Mouse (Mus musculus) retina, adult 2 months (tissue): ENCODE data around the gene Serpinb6a.
"Not testable (repeated sequence)": the region's sequence is repeated elsewhere in the genome, so short reads cannot be mapped to it uniquely, and the experiment has no call there.

ENCODE experiments used
- DNase-seq: peaks from one replicate; pipeline ENCODE4 v3.0.0-alpha.2; 2012; ENCODE audit warnings: low read depth, low spot score

The Serpinb6a gene

DNA sequence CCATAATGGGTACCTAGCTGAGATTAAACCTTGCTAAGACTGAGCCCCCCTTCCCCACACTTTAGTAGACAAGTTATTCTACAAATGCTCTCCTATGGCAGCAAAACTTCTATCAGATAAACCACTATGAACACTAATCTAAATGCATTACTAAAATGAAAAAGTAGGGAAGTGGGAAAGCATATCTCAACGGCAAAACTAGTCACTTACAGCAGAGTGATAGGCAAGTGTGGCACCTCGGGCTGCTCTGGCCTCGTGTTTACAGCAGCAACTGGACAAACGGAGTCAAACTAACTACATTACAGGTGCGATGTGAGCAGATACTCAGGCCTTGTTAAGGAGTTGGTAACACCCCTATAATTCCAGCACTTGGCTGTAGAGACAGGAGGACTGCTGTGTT, 13.0 kb downstream of the Serpinb6a start:
- no peak for DNase-seq

DNA sequence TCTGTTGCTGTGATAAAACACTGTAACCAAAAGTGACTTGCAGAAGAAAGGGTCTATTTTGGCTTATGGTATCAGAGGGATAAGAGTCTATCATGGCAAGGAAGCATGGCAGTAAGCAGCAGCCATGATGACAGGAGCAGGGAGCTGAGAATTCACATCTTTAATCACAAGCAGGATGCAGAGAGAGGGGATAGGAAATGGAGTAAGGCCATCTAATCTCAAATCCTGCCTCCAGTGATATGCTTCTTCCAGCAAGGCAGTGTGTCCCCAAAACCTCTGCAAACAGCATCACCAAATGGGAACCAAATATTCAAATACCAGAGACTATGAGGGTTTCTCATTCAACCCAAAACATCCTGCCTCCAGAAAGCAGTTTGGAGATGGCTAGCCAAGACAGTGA, 36.0 kb downstream of the Serpinb6a start:
- DNase-seq: no peak

DNA sequence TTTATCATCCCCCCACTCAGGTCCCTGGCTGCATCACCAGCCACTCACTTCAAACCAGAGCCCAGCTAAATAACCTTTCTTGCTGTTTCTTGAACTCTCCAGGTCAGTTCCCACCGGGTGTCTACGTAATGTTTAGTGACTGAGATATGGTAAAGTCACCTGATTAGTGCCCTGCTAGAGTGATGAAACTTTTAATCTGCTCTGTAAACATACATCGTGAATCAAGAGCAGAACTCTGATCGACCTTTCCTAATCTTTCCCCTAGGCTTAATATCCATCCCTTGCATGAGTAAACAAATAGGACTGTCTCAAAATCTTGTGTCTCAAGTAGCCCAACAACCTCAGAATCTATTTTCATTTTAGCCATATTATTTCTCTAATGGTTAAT, 36.6 kb downstream of the Serpinb6a start:
- no peak for DNase-seq

DNA sequence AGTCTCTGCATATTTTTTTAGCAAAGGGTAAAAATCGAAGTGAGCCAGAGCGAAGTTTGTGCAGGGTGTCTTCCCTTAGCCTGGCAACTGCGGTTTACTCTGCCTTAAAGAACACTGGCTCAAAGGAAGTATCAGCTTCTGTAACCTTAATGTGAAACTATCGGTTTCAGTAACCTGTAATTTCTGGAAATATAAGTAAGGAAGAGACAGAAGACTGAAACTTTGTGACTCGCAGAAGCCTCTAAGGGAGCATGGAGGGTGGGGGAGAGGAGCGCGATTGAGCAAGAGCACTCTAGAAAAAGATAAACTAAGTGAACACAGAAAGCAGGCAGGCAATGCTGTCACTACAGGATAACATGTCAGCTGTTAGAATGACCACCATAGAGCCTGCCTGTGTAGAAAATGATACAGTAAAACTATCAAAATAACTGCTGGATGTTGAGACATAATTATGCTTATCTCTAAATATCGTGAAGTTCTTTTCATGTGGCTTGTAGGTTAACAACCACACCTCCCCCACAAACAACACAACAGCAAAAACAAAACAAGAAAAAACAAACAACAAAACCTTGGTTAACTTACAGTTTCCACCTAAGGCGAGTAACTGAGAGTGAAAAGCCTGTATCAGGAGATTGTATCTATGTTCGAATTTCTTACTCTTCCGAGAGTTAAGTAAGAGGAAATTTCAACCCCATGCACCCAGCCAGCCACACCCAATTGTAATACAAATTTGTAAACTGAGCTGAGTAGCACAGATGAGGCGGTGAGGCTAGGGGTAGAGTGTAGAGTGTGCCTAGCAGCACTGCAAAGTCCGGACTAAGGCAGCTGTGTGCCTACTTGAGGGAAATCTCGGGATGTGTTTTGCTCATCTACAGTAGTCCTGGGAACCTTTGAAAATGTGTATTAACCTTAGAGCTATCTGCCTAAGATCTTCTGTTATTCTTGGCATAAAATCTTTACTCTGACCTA, 37.3 kb downstream of the Serpinb6a start:
- DNase-seq: no peak

DNA sequence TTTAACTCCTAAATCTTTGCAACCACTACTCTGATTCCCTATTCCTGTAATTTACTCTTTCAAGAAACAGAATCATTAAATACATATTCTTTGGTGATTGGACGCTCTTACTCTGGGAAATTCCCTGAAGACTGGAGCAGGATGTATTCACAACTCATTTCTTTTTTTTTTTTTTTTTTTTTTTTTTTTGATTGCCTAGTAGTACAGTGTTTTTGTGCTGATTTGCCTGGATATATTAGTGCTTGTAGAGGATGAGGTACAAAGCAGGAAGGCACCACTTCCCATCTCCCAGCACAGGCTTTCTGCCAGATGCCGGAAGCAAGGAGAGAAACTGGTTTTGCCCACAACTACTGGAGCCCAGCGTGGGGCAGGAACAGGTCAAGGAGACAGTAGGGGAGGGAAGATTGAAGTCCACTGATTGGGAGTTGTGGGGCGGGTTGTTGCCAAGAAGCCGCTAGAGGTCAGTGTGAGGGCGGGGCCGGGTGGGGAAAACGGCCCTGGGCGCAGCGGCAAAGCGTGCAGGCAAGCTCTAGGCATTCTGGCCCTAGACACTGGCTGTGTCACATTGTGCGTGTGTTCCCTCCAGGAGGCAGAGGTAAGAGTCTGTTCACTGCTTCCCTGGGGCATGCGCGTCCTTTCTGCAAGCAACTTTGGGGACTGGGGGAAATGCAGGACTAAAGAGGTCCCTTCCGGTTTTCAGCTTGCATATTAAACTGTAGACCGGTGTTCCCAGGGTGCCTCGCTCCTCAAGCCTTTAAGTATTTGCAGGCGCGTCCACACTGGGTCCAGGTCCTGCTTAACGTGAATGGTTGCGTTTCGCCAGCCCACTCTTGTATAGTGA, 38.2 kb downstream of the Serpinb6a start, which contains the start of gene Nqo2:
TSS of gene Nqo2 (plus strand) at position 482 of the 841 bp plus-strand sequence.
- peak; percentile 70 for DNase-seq

DNA sequence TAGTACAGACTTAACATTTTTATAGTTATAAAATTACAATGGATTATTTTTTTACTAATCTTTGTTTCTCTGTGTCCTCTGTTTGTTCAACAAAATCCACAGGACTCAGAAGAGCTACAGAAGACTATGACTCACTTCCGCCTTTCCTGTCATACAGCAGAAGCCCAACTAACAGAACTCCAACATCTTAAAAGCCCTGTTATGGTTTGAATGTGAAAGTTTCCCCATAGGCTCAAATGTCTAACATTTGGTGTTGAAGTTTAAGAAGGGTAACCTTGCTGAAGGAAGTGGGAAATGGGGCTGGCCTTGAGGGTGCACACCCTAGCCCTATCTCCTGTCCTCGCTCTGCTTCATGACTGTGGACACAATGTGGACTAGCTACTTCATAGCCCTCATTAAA, 42.8 kb downstream of the Serpinb6a start:
- DNase-seq: no peak

DNA sequence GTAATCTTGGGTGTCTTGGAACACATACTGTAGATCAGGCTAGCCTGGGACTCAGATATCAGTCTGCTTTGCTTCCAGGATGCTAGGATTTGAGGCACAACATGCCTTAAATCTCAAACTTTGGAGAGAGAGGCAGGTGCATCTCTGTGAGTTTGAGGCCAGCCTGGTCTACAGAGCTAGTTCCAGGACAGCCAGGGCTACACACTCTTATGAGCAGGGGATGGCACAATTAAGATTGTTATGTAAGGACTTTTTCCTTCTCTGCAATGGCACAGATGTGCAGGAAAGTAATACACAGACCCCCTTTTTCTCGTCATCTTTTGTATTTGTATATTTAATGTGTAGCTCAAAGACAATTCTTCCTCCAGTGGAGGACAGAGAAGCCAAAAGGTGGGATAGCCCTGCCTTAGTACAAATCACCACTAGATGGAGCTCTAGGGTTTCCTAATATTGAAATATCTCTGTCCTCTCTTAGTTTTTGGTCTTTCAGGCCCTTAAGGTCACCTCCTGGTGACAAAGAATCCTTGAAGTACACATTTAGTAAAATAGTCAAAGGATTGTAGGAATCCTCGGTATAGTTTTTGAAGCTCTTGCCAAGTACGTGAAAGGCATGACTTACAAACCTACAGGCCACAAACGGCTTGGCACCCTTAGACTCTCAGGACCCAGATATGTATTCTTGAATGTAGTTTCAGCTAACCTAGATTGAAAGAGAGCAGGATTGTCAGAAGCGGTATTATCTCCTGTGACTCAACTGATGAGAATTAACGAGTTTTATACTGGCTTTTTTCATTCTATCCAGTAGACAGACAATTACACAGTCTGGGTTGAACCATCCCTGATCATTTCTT, 45.8 kb downstream of the Serpinb6a start:
- no peak for DNase-seq

DNA sequence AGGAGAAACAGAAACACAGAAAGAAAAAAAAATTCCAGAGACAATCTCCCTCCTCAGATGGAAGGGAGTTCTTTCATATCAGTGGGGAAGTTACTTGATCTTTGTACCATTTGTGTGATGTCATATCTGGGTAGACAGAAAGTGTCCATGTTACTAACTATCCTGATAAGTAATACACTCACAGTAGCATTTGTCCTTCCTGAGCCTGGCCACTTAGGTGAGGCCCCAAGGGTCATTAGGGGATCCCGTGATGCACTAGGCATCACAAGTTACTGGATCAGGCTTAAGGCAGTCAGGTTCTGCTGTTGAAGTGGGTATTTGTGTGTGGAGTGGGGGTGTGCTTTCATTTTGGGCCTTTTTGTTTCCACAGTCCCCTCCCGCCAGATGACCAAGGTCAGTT, 49.6 kb downstream of the Serpinb6a start:
- no peak for DNase-seq

DNA sequence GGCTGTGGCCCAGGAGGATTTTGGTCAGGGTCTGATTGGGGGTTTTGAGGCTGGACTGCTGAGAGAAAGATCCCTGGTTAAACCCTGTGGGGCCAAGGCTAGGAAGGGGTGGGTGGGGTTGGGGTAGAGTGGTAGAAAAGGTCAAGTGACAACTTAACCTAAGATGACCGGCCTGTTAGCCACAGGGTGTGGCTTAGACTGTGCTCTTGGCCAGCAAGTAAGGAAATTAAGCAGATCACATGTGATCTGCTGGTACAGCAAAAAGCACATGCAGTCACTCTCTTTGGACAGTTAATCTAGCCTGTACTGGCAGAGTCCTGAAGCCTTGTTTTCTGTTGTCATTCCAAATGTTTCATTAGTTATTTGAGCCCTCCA, 50.5 kb downstream of the Serpinb6a start:
- no peak for DNase-seq

DNA sequence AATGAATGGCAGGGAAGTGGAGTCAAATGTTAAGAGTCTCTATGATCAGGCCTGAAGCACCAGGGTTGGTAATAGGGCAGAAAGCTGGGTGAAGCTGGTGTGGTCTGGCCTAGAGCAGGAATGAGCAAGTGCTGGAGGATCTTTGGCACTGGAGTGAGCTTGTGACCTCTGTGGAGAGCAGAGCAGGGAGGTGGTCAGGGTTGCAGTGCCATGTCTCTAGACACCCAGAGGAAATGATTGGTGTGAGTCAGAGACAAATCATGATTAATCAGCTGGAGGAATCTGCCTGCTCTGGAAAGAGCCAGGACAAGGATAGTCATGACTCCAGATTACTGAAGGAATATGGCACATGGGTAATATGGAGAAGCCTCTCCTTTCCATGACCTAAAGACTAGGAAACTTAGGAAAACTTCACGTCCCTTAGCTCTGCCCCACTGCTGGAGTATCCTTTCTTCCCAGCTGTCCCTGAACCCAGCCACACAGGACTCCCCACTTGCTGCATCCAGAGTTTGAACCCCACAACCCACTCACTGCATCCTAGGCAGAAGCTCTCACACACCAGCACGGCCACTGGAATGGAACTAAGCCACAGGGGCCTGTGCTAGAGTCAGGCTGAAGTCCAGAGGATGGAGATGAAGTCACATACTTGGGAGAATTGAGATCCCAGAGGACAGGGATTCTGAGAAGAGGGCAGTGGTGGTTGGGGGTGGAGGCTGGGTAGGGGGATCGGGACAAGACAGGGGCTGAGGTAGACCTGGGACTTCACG, 51.1 kb downstream of the Serpinb6a start:
- DNase-seq: no peak

DNA sequence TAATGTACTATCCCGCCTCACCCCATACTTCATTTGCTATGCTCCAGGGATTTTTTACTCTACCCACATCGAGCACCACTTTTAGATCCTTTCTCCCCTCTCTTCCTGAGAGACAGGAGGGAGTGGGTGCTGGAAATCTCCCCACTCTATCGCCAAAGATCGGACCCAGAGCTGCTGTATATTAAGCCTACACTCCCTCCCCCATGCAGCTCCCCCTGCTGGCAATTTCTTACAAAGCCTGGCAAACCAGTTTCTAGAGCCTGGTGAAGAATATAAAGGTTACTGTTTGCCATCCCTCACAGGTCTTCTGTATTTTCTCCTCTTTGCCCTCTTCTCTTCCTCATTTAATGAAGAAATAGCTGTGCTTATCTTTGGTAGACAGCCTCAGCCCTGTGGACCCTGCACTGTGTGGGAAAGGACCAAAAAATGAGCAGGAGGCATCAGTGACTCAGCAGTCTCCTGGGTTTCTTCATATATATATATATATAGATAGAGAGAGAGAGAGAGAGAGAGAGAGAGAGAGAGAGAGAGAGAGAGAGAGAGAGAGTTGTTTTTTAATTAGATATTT, 60.3 kb downstream of the Serpinb6a start:
- DNase-seq: no peak

DNA sequence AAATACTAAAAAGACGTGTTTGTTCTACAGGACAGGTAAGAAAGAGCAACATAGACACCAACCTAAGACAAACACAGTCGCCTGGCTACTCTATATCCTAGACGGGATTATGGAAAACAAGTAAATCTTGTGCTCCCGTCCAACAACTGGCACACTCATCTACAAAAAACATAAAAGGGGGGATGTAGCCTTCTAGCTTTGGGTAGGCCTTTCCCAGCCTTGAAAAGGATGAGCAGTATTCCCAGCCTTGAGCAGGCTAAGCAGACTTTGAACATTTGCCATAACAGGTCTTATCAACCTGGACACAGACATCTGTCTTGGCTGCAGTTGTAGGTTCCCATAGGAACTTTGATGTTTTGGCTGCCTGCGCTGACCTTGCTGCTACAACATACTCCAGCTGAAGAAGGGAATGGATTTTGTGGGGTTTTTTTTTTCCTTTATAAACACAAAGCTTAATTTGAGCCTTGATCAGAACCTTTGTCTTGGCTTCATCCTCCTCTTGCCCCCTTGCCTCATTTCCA, 61.2 kb downstream of the Serpinb6a start:
- DNase-seq: no peak

DNA sequence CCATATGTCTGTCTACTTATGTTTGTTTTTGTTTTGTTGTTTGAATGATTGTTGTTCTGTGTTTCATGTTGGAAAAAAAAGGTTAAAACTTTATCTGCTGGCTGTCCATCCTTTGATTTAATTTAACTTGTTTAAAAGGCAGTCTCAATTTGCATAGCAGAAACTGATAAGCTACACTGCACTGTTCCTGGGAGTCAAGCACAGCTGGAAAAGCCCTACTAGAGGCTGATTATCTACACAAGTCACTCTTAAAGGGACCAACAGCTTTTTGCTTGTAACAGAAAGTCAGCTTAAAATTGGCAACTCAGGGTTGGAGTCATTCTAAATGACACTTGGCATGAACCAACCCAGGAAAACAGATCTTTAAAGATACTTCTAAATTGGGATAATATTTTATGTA, 65.0 kb downstream of the Serpinb6a start:
- not testable (repeated sequence) for DNase-seq

DNA sequence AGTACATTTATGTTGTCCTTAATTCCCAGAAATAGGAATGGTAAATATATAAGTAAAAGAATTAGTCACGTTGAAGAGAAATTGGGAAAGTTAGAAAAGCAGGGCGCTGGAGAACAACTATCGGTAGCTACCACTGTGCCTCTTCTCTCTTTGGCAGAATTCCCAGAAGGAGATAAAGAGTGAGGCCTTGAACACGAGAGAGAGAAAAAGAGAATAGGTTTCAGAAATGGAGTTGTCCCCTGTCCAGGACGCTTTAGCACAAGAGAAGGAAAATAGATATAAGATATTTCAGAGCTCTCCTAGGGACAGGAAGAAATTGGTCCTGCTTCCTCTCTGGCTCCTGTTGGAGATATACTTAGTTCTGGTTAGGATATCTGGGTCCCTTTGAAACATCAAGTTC, 65.4 kb downstream of the Serpinb6a start:
- DNase-seq: no peak

DNA sequence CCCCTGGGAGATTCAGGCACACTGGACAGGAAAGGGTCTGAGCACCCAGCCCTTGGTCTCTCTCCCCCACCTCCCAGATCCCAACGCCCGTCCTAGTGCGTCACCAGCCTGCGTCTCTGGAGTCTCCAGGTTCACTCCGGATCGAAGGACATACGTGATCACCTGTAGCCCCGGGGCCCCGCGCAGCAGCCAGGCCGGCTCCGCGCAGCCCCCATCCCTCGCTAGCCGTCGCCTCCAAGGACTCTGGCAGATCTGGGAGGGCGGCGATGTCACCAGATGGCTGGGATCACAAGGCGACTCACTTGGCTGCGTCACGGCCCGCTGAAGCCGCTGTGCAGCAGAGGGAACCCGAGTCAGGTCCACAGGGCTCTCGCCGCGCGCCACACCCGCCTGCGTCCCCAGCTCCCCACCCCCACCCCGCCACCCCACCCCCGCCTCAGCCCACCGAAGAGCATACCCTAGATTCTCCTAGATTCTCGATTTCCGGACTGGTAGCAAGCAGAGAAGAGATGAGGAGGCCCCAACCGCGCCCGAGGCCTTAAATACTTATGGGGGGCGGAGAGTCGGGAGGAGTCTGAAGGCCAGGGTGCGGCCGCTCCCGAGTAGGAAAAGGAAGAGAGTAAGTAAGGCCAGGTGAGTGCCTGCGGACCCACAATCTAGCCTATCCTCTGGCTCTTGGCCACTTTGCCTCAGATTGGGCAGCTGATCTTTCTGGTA, 67.0 kb downstream of the Serpinb6a start:
- DNase-seq: no peak

DNA sequence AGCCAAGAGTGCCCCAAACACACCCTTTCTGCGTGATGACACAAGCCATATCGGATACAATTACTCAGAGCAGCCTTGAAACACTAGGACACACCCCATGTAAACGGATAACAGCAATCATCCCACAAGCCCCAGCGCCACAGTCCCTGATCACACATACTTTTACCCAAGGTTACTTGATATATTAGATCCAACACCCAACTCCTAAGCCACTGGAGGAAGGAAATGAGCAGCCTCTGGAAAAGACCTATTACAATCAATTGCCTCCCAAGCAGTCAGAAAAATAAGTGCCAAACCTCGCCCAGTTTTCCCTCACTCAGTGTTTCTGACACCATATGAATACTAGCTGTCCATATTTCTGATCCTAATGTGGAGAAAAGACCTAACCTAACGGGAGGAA, 67.9 kb downstream of the Serpinb6a start:
- DNase-seq: no peak

DNA sequence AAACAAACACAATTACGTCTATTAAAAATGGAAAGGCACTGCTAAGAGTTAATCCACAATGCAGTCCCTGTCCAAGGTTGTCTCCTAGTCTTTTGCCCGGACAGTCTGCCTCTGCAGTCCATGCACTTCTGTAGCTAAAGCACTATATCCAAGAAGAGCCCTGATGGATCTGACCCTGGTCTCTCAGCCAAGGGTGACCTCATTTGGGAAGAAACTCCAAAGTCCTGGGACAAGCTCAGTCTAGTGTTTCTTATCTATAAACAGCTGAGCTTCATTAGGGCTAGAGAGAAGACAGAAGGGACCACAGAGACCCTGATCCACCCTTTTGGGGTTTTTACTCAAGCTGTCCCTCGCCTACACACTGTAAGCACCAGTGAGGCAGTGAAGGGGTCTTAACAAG, 71.7 kb downstream of the Serpinb6a start:
- DNase-seq: no peak

DNA sequence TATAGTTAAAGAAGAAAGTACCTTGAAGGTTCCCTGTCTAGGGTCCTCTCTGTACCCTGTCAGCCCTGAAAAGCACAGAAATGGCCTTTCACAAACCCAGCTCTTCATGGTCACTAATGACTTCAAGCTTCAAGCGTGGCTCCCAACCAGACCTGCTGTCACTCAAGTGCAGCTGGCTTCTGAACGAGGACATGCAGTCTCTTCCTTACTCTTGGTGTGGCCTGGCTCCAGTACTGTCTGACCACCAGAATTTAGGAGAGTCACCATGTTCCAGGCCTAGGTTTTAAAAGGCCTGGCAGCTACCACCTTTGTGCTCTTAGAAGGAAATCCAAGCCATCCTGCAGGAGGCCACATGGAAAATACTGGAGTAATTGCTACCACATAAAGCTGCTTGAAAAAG, 72.3 kb downstream of the Serpinb6a start:
- DNase-seq: no peak

DNA sequence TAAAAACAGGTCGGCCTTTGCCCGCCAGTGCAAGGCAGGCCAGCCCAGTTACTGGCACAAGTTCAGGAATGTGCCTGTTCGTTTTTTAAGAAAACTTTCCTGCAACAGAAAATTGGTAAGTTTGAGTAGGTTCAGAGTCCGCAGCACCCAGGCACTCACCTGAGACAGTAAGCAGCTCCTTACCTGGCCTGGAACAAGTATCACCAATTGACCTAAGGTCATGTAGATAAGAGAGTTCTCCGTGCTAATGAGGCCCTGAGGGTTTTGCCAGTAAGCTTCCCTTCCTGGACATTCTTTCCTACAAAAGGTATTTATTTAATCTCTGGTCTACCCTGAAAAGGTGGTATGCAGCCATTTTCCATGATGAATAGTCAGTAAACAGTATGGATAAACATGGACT, 80.9 kb downstream of the Serpinb6a start:
- DNase-seq: no peak

DNA sequence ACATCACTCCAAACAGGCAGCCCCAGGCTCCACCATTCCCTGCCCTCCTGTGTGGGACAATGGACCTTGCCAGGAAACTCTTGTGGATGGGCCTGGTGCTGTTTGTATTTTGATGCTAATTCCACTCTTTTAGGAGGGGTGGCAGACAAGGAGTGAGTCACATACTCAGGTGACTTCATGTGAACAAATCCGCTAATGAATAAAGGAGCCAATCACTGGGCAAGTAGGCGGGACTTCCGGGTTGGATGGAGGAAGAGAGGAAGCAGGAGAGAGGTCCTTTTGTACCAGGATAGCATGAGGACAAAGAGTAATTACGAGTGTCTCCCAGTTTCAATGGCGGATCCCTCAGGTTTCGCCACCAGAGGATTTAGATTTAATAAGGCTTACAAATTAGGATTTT, 81.6 kb downstream of the Serpinb6a start:
- no peak for DNase-seq
